Mouse (Mus musculus) kidney, adult 18-20 months (tissue): ENCODE results near the gene Ptpn4.

Experiments used
- DNase-seq: peaks from one replicate; pipeline ENCODE4 v3.0.0; 2021

Ptpn4 gene

GRCm38 (mm10) chr1:119804586-119804985 lies 32.8 kb downstream of the Ptpn4 start:
- no peak for DNase-seq

DNA sequence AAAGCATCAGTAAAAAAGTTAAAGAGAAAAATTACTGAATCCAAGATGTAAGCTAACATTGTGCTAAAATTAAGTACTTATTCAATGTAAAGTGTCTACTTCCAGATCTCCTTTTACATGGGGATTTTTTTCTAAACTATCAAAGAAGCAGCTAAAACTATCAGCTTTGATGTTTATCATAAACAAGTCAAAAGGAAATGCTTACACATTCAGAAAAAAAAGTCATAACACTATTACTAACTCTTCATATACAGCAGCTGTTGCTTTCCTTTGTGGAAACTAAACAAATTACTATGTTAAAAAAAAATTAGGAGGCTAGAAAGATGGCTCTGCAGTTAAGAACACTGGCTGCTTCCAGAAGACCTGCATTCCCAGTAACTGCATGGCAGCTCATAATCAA lies 42.2 kb downstream of the Ptpn4 start:
- DNase-seq: no peak

GRCm38 (mm10) chr1:119794342-119794741 lies 43.1 kb downstream of the Ptpn4 start:
- no peak for DNase-seq

DNA sequence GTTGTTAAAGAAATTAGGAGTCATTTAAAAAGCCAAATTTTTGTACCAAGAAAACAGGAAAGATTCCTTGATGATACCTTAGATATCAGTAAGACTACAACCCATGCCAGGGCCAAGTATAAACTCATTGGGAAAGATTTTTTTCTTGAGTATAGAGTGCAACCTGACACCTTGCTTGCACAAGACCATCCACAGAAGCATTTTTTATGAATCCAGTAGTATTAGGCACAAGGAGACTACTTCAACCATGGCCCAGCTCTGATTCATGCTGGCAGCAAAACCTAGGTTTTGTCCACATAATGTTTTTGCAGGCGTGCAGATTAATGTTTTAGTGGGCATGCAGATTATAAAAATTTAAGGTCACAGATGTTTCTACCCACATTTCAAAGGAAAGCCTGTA lies 46.8 kb downstream of the Ptpn4 start:
- no peak for DNase-seq

GRCm38 (mm10) chr1:119775915-119776314 lies 61.5 kb downstream of the Ptpn4 start:
- DNase-seq: no peak

DNA sequence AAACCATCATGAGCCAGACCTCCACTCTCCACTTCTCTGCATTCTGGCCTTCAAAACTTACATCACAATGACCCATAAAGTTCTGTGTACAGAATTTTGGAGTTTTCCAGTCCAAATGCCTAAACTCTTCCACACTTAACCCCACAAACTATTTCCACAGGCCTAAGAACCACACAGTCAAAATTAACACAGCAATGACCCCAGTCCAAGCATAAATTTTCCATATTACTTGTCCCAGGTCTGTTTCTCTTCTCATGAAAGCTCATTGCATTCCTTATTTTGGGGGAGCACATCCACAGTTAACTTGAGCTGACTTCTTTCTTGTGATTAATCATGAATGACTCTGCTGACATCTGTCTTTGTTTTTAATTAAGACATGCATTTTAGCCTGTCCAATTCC lies 101.7 kb downstream of the Ptpn4 start:
- DNase-seq: no peak

DNA sequence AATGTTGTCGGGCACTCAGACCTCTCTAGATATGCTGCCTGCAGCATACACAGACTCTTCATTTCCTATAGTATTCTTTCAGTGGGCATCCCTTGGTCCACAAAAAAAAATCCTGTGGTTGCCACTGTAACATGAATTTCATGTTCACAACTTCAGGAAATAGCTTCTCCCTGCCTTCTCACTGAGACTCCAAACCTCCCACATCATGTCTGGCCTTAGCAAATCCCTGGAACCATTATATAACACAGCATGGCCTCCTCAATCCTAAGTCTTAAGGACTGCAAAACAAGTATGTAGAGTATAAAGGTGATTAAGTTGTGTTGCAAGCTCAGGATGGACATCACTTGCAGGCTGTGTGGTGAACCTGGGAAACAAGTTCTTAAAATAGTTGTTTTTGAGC lies 102.6 kb downstream of the Ptpn4 start:
- DNase-seq: no peak

DNA sequence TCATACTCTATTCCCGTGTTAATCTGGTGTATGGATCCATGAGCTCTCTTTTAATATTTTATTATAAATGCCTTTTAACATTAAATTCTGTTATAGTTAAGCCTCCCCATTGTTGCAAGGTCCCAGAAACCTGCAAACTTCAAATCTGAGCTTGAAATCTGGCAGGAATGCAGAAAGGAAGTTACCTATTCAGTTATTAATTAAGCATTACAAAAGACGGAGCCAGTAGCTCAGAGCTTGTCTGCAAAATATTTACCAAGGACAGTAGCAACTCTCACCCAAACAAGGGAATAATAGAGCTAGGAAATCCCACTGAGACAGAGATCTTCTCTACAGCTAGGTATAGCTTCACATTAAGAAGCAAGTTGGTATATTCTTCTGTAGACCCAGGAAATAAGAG lies 106.2 kb downstream of the Ptpn4 start:
- no peak for DNase-seq

DNA sequence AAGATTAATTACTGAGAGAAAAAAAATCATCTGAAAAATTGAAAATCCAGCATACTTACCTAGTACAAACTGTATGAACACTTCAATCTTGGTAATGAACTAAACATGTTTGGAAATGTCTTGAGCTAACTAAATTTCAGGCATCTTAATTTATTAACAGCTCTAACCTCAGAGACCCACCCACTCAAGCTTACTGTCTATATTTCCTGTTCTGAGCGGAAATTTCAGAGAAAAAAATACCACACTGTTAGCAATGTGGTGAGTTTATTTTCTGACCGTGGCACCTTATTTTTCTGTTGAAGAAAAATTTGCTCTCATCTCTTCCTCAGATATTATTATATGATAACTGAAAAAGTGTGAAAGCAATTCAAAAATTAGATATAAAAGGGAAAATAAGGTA lies 124.4 kb downstream of the Ptpn4 start:
- no peak for DNase-seq

GRCm38 (mm10) chr1:119706471-119707217 lies 130.8 kb downstream of the Ptpn4 start:
- no peak for DNase-seq

DNA sequence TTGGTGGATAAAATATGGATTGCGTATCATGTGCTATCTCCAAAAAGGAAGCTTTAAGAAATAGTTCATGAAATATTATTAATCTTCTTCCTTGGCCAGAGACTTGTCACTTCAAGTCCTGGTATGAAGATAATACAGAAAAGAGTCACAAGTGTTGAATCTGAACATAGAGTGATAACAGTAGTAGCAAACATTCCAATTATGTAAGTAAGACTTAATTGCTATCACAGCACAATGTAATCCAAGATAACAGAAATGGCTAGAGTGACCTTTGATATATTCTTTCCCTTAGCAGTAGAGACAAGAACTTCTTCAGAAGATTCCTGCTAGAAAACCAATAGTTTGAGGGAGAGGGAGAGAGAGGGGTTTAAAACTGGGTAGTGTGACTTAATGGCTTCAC lies 140.6 kb downstream of the Ptpn4 start:
- no peak for DNase-seq

DNA sequence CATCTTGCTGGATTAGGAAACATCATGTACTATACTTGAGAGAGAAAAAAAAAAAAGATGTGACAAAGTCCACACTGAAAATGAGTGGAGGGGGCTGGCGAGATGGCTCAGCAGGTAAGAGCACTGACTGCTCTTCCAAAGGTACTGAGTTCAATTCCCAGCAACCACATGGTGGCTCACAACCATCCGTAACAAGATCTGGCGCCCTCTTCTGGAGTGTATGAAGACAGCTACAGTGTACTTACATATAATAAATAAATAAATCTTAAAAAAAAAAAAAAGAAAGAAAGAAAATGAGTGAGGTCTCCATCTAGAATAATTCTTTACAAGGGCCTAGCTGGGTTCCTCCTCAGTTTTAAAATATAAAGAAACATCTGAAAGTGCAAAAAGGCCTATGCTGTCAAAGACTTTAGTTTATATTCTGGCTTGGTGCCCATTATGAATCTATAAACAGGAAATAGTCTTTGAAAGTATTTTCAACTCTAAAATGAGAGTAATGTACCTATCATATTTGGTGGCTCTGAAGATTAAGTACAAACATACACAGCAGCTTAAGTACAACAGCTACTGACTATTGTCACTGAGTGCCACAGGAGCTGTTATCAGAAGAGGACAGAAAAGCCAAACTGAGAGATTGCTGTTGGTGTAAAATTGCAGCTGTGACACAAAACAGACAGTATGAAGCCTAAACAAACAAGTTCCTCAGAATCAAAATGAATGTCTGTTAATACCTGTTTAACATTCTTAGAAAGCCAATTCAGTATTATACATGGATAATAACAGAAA lies 151.4 kb downstream of the Ptpn4 start:
- no peak for DNase-seq

GRCm38 (mm10) chr1:119681663-119682213 lies 155.7 kb downstream of the Ptpn4 start:
- no peak for DNase-seq

DNA sequence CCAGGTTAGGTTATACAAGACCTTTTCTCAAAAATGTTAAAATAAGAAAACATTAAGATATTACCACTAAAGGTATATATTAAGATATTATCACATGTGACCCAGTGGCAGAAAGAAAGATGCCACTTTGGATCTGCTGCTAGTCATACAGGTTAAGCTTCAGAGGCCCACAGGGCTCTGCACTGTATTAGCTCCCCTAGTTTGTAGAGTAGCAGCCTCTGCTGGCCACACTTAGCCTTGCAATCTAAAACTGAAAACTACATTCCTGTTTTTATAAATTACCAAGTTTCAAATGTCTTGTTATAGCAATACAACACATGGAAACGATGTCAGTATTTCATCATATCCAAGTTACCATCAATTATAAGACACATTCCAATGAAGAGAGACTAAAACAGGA lies 162.4 kb downstream of the Ptpn4 start:
- peak; percentile 36 for DNase-seq

- DNase-seq: no peak
Observed at GRCm38 (mm10) chr1:119666904-119667303, 170.5 kb downstream of the Ptpn4 start.

GRCm38 (mm10) chr1:119654307-119654706 lies 183.1 kb downstream of the Ptpn4 start:
- DNase-seq: no peak

GRCm38 (mm10) chr1:119650386-119650785 lies 187.0 kb downstream of the Ptpn4 start:
- no peak for DNase-seq

- DNase-seq: no peak
Observed at GRCm38 (mm10) chr1:119649627-119650026, 187.8 kb downstream of the Ptpn4 start.

- peak; percentile 92 for DNase-seq
Observed at GRCm38 (mm10) chr1:119648205-119649111, 189.0 kb downstream of the Ptpn4 start, which contains the start of gene Epb41l5. Gene Epb41l5 (minus strand): TSS chr1:119649000.

DNA sequence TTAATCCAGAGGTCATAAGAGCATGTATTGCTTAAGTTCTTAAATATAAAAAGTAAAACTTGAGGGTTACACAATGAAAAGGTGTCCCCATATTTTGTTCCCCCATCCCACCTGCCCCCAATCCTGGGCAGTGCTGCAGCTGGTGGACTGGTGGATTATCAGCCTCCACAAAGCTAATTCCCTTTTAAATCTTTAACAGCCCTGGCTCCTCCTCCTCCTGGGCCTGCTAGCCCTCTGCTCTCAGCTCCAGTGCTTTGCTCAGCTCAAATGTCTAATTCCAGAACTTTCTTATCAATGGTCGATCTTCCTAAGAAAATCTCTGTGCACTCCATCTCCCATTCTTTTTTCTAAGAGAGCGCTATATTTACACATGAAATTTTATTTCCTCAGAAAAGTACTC lies 191.1 kb downstream of the Ptpn4 start:
- peak; percentile 45 for DNase-seq

DNA sequence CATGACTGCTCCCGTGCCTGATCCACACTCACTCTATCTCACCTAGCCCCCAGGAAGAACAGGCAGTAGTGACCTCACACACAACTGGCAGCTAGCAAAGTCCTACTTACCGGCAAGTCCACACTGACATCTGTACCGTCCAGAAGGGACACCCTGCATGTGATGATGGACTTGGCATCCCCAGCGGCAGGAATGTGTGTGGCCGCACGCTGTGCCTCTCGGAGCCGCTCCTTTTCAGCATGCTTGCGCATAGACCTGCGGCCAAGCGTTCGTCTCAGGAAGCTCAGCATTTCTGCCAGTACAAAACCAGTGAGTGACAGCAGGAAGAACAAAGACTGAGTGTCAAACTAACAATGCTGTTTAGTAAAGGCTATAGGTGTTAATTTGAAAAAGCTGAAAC lies 195.0 kb downstream of the Ptpn4 start:
- peak; percentile 75 for DNase-seq

- no peak for DNase-seq
Observed at GRCm38 (mm10) chr1:119641090-119641812, 196.2 kb downstream of the Ptpn4 start.
